Mouse (Mus musculus): ENCODE measurements around the gene Actg1. TPM values are rescaled to one million over a fixed set of nuclear protein-coding genes. Genes with fewer than 3 reads are reported as not detected.

Gene Actg1
- total and polyA plus RNA-seq, 3 experiments = 1,832 to 4,362 (median 2,424) TPM

DNA sequence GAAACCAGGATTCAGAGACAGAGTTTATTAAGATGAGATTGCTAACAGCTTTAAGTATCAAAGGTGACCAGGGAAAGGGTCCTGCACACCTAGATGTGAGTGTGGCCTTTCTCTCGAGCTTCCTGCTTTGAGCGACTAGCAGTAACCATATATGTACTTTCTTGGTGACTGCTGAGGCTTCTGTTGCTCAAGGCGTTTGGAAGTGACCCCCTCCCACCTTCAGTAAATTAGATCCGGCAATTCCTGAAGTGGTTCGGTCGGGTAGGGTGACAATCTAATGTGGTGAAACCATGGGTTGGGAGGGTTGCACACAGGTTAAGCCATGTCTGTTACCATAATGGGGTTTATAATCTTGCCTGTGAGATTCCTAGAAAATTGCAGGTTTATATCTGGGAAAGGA is 36.3 kb downstream of the Actg1 start:
- DNase-seq (ENCODE audit: extremely low read depth) = no peak
- no peak overlapping the region for H3K27ac ChIP-seq (ENCODE audit: insufficient read depth, low read depth)
- in situ Hi-C loops (cut with MboI; ENCODE audit: low pct_ligation_motif_present, low pct_unique_long_range_greater_than_20kb, low sequenced_read_pairs) (no loop called here), dilution Hi-C loops (cut with MboI; ENCODE audit: extremely low pct_ligation_motif_present, extremely low pct_unique_long_range_greater_than_20kb, low sequenced_read_pairs) (no loop called here)
- no peak for TF ChIP-seq RAD21 (IDR thresholded peaks at IDR 0.05; ENCODE audit: low read depth, low read length)
- TF ChIP-seq JUN (IDR thresholded peaks at IDR 0.05; ENCODE audit: insufficient read depth, low read depth, low read length) = no peak
- no peak for TF ChIP-seq ETS1 (conservative IDR thresholded peaks at IDR 0.05; ENCODE audit: low read depth, low read length)
- no peak for TF ChIP-seq CHD1 (IDR thresholded peaks at IDR 0.05; ENCODE audit: low read depth, low read length)
- TF ChIP-seq ELF1 (IDR thresholded peaks at IDR 0.05; ENCODE audit: low read depth, low read length) = no peak
- TF ChIP-seq SMC3 (IDR thresholded peaks at IDR 0.05; ENCODE audit: low read depth, low read length) = no peak
- TF ChIP-seq MYC (IDR thresholded peaks at IDR 0.05; ENCODE audit: low read depth, low read length) = no peak
- TF ChIP-seq CHD2 (IDR thresholded peaks at IDR 0.05; ENCODE audit: low read length) = no peak
- TF ChIP-seq IRF4 (IDR thresholded peaks at IDR 0.05; ENCODE audit: low read depth, low read length) = no peak
- TF ChIP-seq NRF1 (IDR thresholded peaks at IDR 0.05; ENCODE audit: low read depth, low read length) = no peak
- TF ChIP-seq HCFC1 (IDR thresholded peaks at IDR 0.05; ENCODE audit: low read depth, low read length) = no peak
- peaks cover 13% of the 10 kb centered on the region for H3K9me3 ChIP-seq (replicated peaks; ENCODE audit: low read length)
- H3K4me1 ChIP-seq (ENCODE audit: control insufficient read depth in 1 of 2, insufficient read depth in 2 of 2) = peaks cover 9 to 22% of the 10 kb centered on the region in 2 experiments
- H3K4me2 ChIP-seq (ENCODE audit: insufficient read depth, low read depth, poor library complexity, severe bottlenecking) = no peak overlapping the region
- H3K4me3 ChIP-seq (replicated peaks in 1 of 3; ENCODE audit: low read depth in 2 of 3, low read length in 2 of 3, poor library complexity in 1 of 3) = no peak overlapping the region
- no peak overlapping the region for H3K9ac ChIP-seq (ENCODE audit: insufficient read depth, low read depth)
- peaks cover 88% of the 10 kb centered on the region for H3K27me3 ChIP-seq (replicated peaks)
- H3K79me2 ChIP-seq (replicated peaks; ENCODE audit: control insufficient read depth, extremely low read depth, insufficient read depth, poor library complexity, severe bottlenecking) = no peaks in the 10 kb centered on the region
- no peaks in the 10 kb centered on the region for H3K36me3 ChIP-seq (replicated peaks in 1 of 2; ENCODE audit: control insufficient read depth in 1 of 2, insufficient read depth in 1 of 2, low read length in 1 of 2)

DNA sequence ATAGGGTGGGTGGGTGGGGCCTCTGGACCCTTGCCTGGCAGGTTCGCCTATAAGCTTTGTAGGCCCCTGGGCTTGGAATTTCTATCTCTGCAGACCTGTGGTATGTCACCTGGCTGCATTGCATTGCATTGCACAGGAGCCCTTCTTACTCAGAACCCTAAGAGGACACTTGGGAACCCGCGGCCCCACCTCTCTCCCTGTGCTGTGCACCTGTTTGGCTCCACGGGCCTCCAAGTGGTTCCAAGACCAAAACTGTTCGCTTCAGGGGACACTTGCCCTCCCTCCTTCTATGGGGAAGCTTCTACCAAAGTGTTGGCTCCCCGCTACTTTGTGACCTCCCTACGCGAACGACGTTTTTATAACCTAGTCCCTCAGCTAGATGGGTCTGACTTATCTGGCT is 36.8 kb downstream of the Actg1 start:
- Histone ChIP-seq H3K27me3 (replicated peaks) (peaks cover 88% of the 10 kb centered on the region), H3K79me2 (replicated peaks; ENCODE audit: control insufficient read depth, extremely low read depth, insufficient read depth, poor library complexity, severe bottlenecking) (no peaks in the 10 kb centered on the region), H3K9me3 (replicated peaks; ENCODE audit: low read length) (peaks cover 13% of the 10 kb centered on the region), H3K4me2 (ENCODE audit: insufficient read depth, low read depth, poor library complexity, severe bottlenecking) (no peak overlapping the region), H3K4me3 (replicated peaks in 1 of 3; ENCODE audit: low read depth in 2 of 3, low read length in 2 of 3, poor library complexity in 1 of 3) (no peak overlapping the region), H3K9ac (ENCODE audit: insufficient read depth, low read depth) (no peak overlapping the region), H3K36me3 (replicated peaks in 1 of 2; ENCODE audit: control insufficient read depth in 1 of 2, insufficient read depth in 1 of 2, low read length in 1 of 2) (no peaks in the 10 kb centered on the region), H3K4me1 (ENCODE audit: control insufficient read depth in 1 of 2, insufficient read depth in 2 of 2) (peaks cover 9 to 17% of the 10 kb centered on the region in 2 experiments), H3K27ac (ENCODE audit: insufficient read depth, low read depth) (no peak overlapping the region)
- in situ Hi-C loops (cut with MboI; ENCODE audit: low pct_ligation_motif_present, low pct_unique_long_range_greater_than_20kb, low sequenced_read_pairs) = no loop called here
- TF ChIP-seq POLR2A (IDR thresholded peaks at IDR 0.05; ENCODE audit: low read depth, low read length) (no peak), IRF4 (IDR thresholded peaks at IDR 0.05; ENCODE audit: low read depth, low read length) (no peak), SMC3 (IDR thresholded peaks at IDR 0.05; ENCODE audit: low read depth, low read length) (no peak), TBP (conservative IDR thresholded peaks at IDR 0.05; ENCODE audit: low read depth, low read length) (no peak)
- no peak for DNase-seq (ENCODE audit: extremely low read depth)
- dilution Hi-C loops (cut with MboI; ENCODE audit: extremely low pct_ligation_motif_present, extremely low pct_unique_long_range_greater_than_20kb, low sequenced_read_pairs) = no loop called here

DNA sequence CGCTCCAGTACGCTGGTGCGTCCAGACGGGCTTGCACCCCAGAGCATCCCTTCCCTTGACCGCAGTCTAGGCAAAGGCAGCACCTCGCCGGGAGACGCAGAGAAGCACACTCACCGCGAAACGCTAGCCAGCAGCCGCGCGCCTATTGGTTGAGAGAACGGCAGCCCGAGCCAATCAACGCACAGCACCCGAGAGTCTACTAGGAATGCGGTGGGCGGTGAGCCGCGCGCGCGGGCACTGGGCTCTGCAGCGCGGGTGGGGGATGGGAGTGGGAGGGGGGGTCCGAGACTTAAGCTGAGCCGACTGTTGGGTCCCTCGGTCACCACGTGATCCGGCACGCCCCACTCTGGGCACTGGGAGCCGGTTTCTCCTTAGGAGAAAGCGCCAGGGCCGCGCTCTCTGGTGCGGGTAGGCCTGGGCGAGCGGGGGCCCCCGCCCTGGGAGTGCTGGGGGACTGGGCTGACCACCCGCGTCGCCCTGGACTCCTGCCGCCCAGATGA is 37.5 kb downstream of the Actg1 start:
- Histone ChIP-seq H3K27ac (ENCODE audit: insufficient read depth, low read depth) (no peak overlapping the region), H3K79me2 (replicated peaks; ENCODE audit: control insufficient read depth, extremely low read depth, insufficient read depth, poor library complexity, severe bottlenecking) (no peaks in the 10 kb centered on the region), H3K9me3 (replicated peaks; ENCODE audit: low read length) (peaks cover 13% of the 10 kb centered on the region), H3K4me2 (ENCODE audit: insufficient read depth, low read depth, poor library complexity, severe bottlenecking) (peak overlapping the region; percentile 4), H3K9ac (ENCODE audit: insufficient read depth, low read depth) (no peak overlapping the region), H3K27me3 (replicated peaks) (peaks cover 91% of the 10 kb centered on the region), H3K4me1 (ENCODE audit: control insufficient read depth in 1 of 2, insufficient read depth in 2 of 2) (peaks cover 10 to 14% of the 10 kb centered on the region in 2 experiments), H3K4me3 (replicated peaks in 1 of 3; ENCODE audit: low read depth in 2 of 3, low read length in 2 of 3, poor library complexity in 1 of 3) (peak overlapping the region in 1 of 3 experiments; percentile 17), H3K36me3 (replicated peaks in 1 of 2; ENCODE audit: control insufficient read depth in 1 of 2, insufficient read depth in 1 of 2, low read length in 1 of 2) (no peaks in the 10 kb centered on the region)
- no peak for DNase-seq (ENCODE audit: extremely low read depth)
- in situ Hi-C loops (cut with MboI; ENCODE audit: low pct_ligation_motif_present, low pct_unique_long_range_greater_than_20kb, low sequenced_read_pairs) = no loop called here
- TF ChIP-seq POLR2A (IDR thresholded peaks at IDR 0.05; ENCODE audit: low read depth, low read length) (peak; percentile 25; the same call in 1 of the 2 replicates), EP300 (IDR thresholded peaks at IDR 0.05; ENCODE audit: low read length) (no peak), POLR2AphosphoS2 (IDR thresholded peaks at IDR 0.05; ENCODE audit: low read depth, low read length) (no peak), BHLHE40 (IDR thresholded peaks at IDR 0.05; ENCODE audit: low read depth, low read length) (0 out of 2 replicates have a peak, but pooled peaks have one; percentile 11), ELF1 (IDR thresholded peaks at IDR 0.05; ENCODE audit: low read depth, low read length) (0 out of 2 replicates have a peak, but pooled peaks have one; percentile 14)
- dilution Hi-C loops (cut with MboI; ENCODE audit: extremely low pct_ligation_motif_present, extremely low pct_unique_long_range_greater_than_20kb, low sequenced_read_pairs) = no loop called here

All from CH12.LX (cell line).